Mouse (Mus musculus): ENCODE measurements around the gene Pakap. TPM values are rescaled to one million over a fixed set of nuclear protein-coding genes. Genes with fewer than 3 reads are reported as not detected.

Gene Pakap
- polyA plus RNA-seq, 1 experiment from 2014 or later = 5.1 TPM

- Histone ChIP-seq H3K9ac (ENCODE audit: low read depth, low read length) (no peak overlapping the region), H3K4me2 (peak overlapping the region; percentile 48), H3K36me3 (ENCODE audit: control insufficient read depth, insufficient read depth, low read length) (no peaks in the 10 kb centered on the region), H3K9me3 (ENCODE audit: control insufficient read depth, low read length) (no peaks in the 10 kb centered on the region), H3K4me3 (ENCODE audit: low read depth, low read length) (no peak overlapping the region), H3K27ac (ENCODE audit: low read depth, low read length) (no peak overlapping the region), H3K4me1 (replicated peaks; ENCODE audit: control insufficient read depth, insufficient read depth, low read length) (no peaks in the 10 kb centered on the region; the same call in 1 of the 2 replicates), H3K27me3 (replicated peaks; ENCODE audit: control insufficient read depth, insufficient read depth, low read length) (0 out of 2 replicates have a peak, but pooled peaks cover 2% of the 10 kb centered on the region)
- 34% methylated on average over 24 of the region's 24 CpGs for WGBS
- DNase-seq (ENCODE audit: low spot score) (no peak), ATAC-seq (replicated peaks; ENCODE audit: low FRiP score) (no peak)
These were observed 69.8 kb downstream of the Pakap start for GRCm38 (mm10) chr4:57637636-57638386.

GRCm38 (mm10) chr4:57638941-57639340 is 71.0 kb downstream of the Pakap start:
- H3K9me3 ChIP-seq (ENCODE audit: control insufficient read depth, low read length) = no peaks in the 10 kb centered on the region
- H3K9ac ChIP-seq (ENCODE audit: low read depth, low read length) = no peak overlapping the region
- H3K4me1 ChIP-seq (replicated peaks; ENCODE audit: control insufficient read depth, insufficient read depth, low read length) = no peaks in the 10 kb centered on the region; the same call in 1 of the 2 replicates
- H3K36me3 ChIP-seq (ENCODE audit: control insufficient read depth, insufficient read depth, low read length) = no peaks in the 10 kb centered on the region
- DNase-seq (ENCODE audit: low spot score) (no peak), ATAC-seq (replicated peaks; ENCODE audit: low FRiP score) (no peak)
- no peak overlapping the region for H3K4me3 ChIP-seq (ENCODE audit: low read depth, low read length)
- H3K4me2 ChIP-seq = no peak overlapping the region
- H3K27ac ChIP-seq (ENCODE audit: low read depth, low read length) = no peak overlapping the region
- 0 out of 2 replicates have a peak, but pooled peaks cover 2% of the 10 kb centered on the region for H3K27me3 ChIP-seq (replicated peaks; ENCODE audit: control insufficient read depth, insufficient read depth, low read length)
- WGBS = 78% methylated on average over 9 of the region's 9 CpGs

DNA sequence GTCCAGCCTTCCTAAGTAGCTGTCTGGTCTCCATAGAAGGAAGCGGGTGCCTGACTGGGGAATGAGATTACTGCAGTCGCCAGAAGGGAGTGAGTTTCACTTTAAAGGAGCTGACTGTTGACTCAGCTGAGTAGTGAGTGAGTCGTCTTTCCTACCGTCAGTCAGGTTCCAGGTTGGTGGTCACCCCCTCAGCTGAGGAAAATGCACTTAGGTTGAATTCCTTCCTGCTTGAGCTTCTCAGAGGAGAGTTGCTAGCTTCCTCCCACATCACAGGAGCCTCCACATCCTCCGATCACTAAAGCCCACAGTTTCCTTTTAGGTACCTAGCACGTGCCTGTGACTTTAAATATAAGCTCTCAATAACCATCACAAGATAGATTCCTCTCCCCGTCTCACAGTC is 72.2 kb downstream of the Pakap start:
- H3K4me3 ChIP-seq (ENCODE audit: low read depth, low read length) = no peak overlapping the region
- no peaks in the 10 kb centered on the region for H3K36me3 ChIP-seq (ENCODE audit: control insufficient read depth, insufficient read depth, low read length)
- H3K27me3 ChIP-seq (replicated peaks; ENCODE audit: control insufficient read depth, insufficient read depth, low read length) = 0 out of 2 replicates have a peak, but pooled peaks cover 2% of the 10 kb centered on the region
- no peaks in the 10 kb centered on the region; the same call in 1 of the 2 replicates for H3K4me1 ChIP-seq (replicated peaks; ENCODE audit: control insufficient read depth, insufficient read depth, low read length)
- H3K27ac ChIP-seq (ENCODE audit: low read depth, low read length) = no peak overlapping the region
- ATAC-seq (replicated peaks; ENCODE audit: low FRiP score) (no peak), DNase-seq (ENCODE audit: low spot score) (no peak)
- no peak overlapping the region for H3K9ac ChIP-seq (ENCODE audit: low read depth, low read length)
- peak overlapping the region; percentile 12; the same call in 1 of the 2 replicates for H3K4me2 ChIP-seq
- no peaks in the 10 kb centered on the region for H3K9me3 ChIP-seq (ENCODE audit: control insufficient read depth, low read length)
- WGBS = 23% methylated on average over 7 of the region's 7 CpGs

- no peak for ATAC-seq (replicated peaks; ENCODE audit: low FRiP score)
- Histone ChIP-seq H3K36me3 (ENCODE audit: control insufficient read depth, insufficient read depth, low read length) (no peaks in the 10 kb centered on the region), H3K27me3 (replicated peaks; ENCODE audit: control insufficient read depth, insufficient read depth, low read length) (0 out of 2 replicates have a peak, but pooled peaks cover 2% of the 10 kb centered on the region), H3K4me3 (ENCODE audit: low read depth, low read length) (no peak overlapping the region), H3K27ac (ENCODE audit: low read depth, low read length) (no peak overlapping the region), H3K4me2 (no peak overlapping the region), H3K9ac (ENCODE audit: low read depth, low read length) (no peak overlapping the region), H3K9me3 (ENCODE audit: control insufficient read depth, low read length) (no peaks in the 10 kb centered on the region), H3K4me1 (replicated peaks; ENCODE audit: control insufficient read depth, insufficient read depth, low read length) (no peaks in the 10 kb centered on the region; the same call in 1 of the 2 replicates)
- WGBS = 83% methylated on average over 3 of the region's 3 CpGs
- no peak for DNase-seq (ENCODE audit: low spot score)
These were observed 73.0 kb downstream of the Pakap start for GRCm38 (mm10) chr4:57640971-57641370.

- WGBS = 36% methylated on average over 1 of the region's 1 CpGs
- no peak for ATAC-seq (replicated peaks; ENCODE audit: low FRiP score)
These were observed 83.0 kb downstream of the Pakap start for GRCm38 (mm10) chr4:57650994-57651393.

DNA sequence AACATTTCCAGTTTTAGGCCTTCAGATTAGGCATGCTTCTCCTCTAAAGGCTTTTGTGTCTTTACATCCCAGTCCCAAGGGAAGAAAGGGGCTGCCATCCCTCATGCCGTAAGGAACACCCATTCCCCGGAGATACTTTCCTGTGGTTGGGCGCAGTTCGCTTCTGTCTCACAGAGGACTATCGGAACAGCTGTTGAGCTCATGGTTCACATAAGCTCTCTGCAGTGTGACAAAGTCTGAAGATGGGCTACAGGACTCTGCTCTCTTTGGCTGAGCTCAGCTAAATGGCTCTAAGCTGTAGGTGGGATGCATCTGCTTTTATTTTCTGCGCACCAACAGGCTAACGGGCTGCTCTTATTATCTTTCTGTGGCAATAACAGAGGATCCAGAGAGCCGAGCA is 83.6 kb downstream of the Pakap start:
- no peak overlapping the region for H3K4me3 ChIP-seq (ENCODE audit: low read depth, low read length)
- DNase-seq (ENCODE audit: low spot score) (no peak), ATAC-seq (replicated peaks; ENCODE audit: low FRiP score) (no peak)
- no peaks in the 10 kb centered on the region for H3K4me1 ChIP-seq (replicated peaks; ENCODE audit: control insufficient read depth, insufficient read depth, low read length)
- H3K27me3 ChIP-seq (replicated peaks; ENCODE audit: control insufficient read depth, insufficient read depth, low read length) = no peaks in the 10 kb centered on the region
- H3K36me3 ChIP-seq (ENCODE audit: control insufficient read depth, insufficient read depth, low read length) = no peaks in the 10 kb centered on the region
- H3K4me2 ChIP-seq = no peak overlapping the region
- H3K27ac ChIP-seq (ENCODE audit: low read depth, low read length) = no peak overlapping the region
- H3K9me3 ChIP-seq (ENCODE audit: control insufficient read depth, low read length) = no peaks in the 10 kb centered on the region
- no peak overlapping the region for H3K9ac ChIP-seq (ENCODE audit: low read depth, low read length)
- 83% methylated on average over 8 of the region's 8 CpGs for WGBS

More at GRCm38 (mm10) chr4:57650994-57651393, 83.0 kb downstream of the Pakap start:
- H3K36me3 ChIP-seq (ENCODE audit: control insufficient read depth, insufficient read depth, low read length) = no peaks in the 10 kb centered on the region
- H3K27me3 ChIP-seq (replicated peaks; ENCODE audit: control insufficient read depth, insufficient read depth, low read length) = no peaks in the 10 kb centered on the region
- H3K4me1 ChIP-seq (replicated peaks; ENCODE audit: control insufficient read depth, insufficient read depth, low read length) = no peaks in the 10 kb centered on the region
- DNase-seq (ENCODE audit: low spot score) = no peak
- no peak overlapping the region for H3K27ac ChIP-seq (ENCODE audit: low read depth, low read length)
- H3K9me3 ChIP-seq (ENCODE audit: control insufficient read depth, low read length) = no peaks in the 10 kb centered on the region
- H3K9ac ChIP-seq (ENCODE audit: low read depth, low read length) = no peak overlapping the region
- H3K4me2 ChIP-seq = no peak overlapping the region
- H3K4me3 ChIP-seq (ENCODE audit: low read depth, low read length) = no peak overlapping the region

GRCm38 (mm10) chr4:57652185-57652904 is 84.4 kb downstream of the Pakap start:
- Histone ChIP-seq H3K4me1 (replicated peaks; ENCODE audit: control insufficient read depth, insufficient read depth, low read length) (no peaks in the 10 kb centered on the region), H3K9me3 (ENCODE audit: control insufficient read depth, low read length) (no peaks in the 10 kb centered on the region), H3K36me3 (ENCODE audit: control insufficient read depth, insufficient read depth, low read length) (no peaks in the 10 kb centered on the region), H3K27me3 (replicated peaks; ENCODE audit: control insufficient read depth, insufficient read depth, low read length) (no peaks in the 10 kb centered on the region), H3K4me2 (no peak overlapping the region), H3K4me3 (ENCODE audit: low read depth, low read length) (no peak overlapping the region), H3K27ac (ENCODE audit: low read depth, low read length) (no peak overlapping the region), H3K9ac (ENCODE audit: low read depth, low read length) (no peak overlapping the region)
- DNase-seq (ENCODE audit: low spot score) (no peak), ATAC-seq (replicated peaks; ENCODE audit: low FRiP score) (no peak)
- WGBS = 75% methylated on average over 5 of the region's 5 CpGs

GRCm38 (mm10) chr4:57655966-57656365 is 88.0 kb downstream of the Pakap start:
- Histone ChIP-seq H3K4me2 (no peak overlapping the region), H3K9ac (ENCODE audit: low read depth, low read length) (no peak overlapping the region), H3K4me3 (ENCODE audit: low read depth, low read length) (no peak overlapping the region), H3K9me3 (ENCODE audit: control insufficient read depth, low read length) (no peaks in the 10 kb centered on the region), H3K27me3 (replicated peaks; ENCODE audit: control insufficient read depth, insufficient read depth, low read length) (no peaks in the 10 kb centered on the region), H3K36me3 (ENCODE audit: control insufficient read depth, insufficient read depth, low read length) (no peaks in the 10 kb centered on the region), H3K27ac (ENCODE audit: low read depth, low read length) (no peak overlapping the region), H3K4me1 (replicated peaks; ENCODE audit: control insufficient read depth, insufficient read depth, low read length) (no peaks in the 10 kb centered on the region)
- DNase-seq (ENCODE audit: low spot score) = no peak
- WGBS = 72% methylated on average over 1 of the region's 1 CpGs
- no peak for ATAC-seq (replicated peaks; ENCODE audit: low FRiP score)
